Mouse (Mus musculus): ENCODE measurements around the gene Cmtm5. TPM values are rescaled to one million over a fixed set of nuclear protein-coding genes. Genes with fewer than 3 reads are reported as not detected.
"Not testable (repeated sequence)": the region's sequence is repeated elsewhere in the genome, so short reads cannot be mapped to it uniquely, and the experiment has no call there.

Cmtm5 gene
- total RNA-seq, 2 experiments from 2014 or later, result 0.49 to 0.60 TPM

DNA sequence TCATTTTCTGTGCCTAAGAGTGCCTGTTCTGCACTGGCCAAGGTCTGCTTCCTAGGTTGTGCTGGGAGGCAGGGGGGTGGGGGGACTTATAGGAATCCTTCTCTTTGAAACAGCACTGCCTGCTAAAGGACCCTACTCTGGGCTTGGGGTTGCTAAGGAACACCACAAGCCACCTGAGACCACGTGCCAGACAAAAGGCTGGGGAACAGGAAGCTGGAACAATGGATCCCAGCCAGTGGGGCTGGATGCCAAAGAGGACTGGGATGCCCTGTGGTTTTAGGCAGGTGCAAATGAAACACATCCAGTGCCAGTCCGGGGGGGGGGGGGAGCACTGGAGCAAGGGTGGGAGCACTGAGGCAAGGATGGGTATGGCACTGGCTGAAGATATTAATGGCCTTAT is 5.6 kb upstream of the Cmtm5 start:
- DNase-seq, result no peak
- intact Hi-C loops (cut with DNase I), result no loop called here

DNA sequence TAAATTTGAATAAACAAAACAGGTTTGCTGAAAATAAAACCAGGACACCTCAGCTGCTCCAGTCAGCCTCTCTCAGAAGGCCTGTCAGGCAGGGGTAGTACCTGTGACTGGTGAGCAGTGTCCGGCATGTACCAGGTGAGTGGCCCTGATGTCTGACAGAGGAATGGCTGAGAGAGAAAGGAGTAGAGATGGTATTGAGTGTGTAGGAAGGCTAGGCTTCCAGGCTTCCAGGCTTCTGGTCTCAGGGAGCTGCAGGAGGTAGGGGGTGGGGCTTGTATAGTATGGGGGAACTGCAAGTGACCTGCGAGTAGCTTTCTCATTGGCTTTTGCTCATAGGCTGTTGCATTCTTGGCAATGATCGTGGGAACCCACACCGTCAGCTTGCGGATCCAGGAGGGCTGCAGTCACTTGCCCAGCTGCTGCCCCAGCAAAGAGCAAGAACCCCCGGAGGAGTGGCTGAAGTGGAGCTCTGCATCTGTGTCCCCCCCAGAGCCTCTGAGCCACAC is 3.4 kb upstream of the Cmtm5 start, which contains the start of gene Il25:
Il25 (plus strand) TSS at position 51 of the 506 bp plus-strand sequence.
- intact Hi-C loops (cut with DNase I), result no loop called here
- no peak for DNase-seq

DNA sequence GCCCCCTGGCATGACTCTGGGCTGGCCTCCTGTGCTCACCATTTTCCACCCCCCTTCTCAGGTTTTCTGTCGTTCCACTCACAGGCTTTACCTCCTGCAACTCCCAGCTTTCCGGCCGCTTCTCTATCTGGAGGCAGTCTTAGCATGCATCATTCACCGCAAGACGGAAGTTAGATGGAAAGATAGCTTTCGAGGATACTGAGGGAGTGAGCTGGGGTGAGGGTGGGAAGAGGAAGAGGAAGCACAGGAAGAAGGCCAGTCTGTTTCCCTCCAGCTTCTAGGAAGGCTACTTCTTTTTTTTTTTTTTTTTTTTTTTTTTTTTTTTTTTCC is 735 bp downstream of the Cmtm5 start:
- DNase-seq, result no peak
- intact Hi-C loops (cut with DNase I), result loop anchor here (5.0 kb wide), 2 partner anchors 71 to 224 kb away; partner anchors contain the start of gene Cebpe

DNA sequence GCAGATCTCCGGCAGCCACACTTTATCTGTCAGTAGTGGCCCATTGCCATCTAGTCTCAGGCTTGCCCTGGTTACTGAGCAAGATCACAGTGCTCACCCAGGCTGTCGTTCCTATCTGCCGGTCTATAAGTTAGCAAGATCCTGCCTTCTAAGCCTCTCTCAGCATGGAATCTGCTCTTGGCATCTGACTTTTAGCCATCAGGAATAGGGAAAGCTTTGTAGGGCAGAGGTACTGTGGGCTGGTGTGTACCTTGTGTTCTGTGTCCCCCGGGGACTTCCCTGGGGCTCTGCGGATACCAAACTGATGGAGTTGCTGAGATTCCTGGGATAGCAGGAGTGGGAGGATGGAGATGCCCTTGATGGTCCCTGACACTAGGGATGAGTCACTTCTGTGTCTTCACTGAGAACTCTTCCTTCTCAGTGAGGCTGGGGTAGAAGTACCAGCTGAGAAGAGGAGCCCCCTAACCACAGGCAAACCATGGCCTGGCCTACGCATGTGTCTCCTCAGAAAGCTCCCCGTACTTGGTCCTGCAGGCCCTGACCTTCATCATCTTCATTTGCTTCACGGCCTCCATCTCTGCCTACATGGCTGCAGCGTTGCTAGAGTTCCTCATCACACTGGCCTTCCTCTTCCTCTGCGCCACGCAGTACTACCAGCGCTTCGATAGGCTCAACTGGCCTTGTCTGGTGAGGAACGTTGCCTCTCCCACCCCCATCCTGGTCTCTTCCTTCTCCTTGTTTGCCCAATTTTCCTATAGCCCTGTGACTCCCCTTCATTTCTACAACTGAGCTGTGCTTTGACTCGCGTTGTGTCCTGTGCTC is 1.5 kb downstream of the Cmtm5 start:
- peak in 1 of 2 experiments; percentile 56 for DNase-seq
- intact Hi-C loops (cut with DNase I), result loop anchor here (2.0 to 5.0 kb wide), 3 partner anchors 70 to 225 kb away; partner anchors contain the start of gene Cebpe

GRCm38 (mm10) chr14:54938431-54939219 is 2.6 kb downstream of the Cmtm5 start:
- peak; percentile 52 to 70 for DNase-seq
- intact Hi-C loops (cut with DNase I), result loop anchor here (1.0 to 5.0 kb wide), 4 partner anchors 36 to 226 kb away; partner anchors contain the start of gene Cebpe

GRCm38 (mm10) chr14:54939434-54940175 is 3.5 kb downstream of the Cmtm5 start:
- peak; percentile 72 to 85 for DNase-seq

DNA sequence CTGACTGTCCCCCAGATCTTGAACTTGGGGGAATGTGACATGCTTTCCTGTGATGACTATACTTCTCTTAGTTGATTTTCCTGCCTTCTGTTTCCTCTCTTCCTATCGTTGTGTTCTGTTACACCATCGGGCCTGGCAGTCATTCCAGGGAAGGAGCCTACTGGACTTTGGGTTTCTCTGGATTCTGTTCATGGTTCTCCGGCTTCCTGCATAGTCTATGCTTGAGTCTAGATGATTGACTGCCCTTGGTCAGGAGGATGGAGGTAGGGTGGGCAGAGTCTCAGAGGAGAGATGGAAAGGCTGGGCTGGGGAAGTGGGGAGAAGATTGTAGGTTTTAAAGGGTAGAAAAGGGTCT is 4.1 kb downstream of the Cmtm5 start:
- peak in 1 of 2 experiments; percentile 50 for DNase-seq
- intact Hi-C loops (cut with DNase I), result no loop called here

More at GRCm38 (mm10) chr14:54939434-54940175, 3.5 kb downstream of the Cmtm5 start:
- intact Hi-C loops (cut with DNase I), result loop anchor here (1.0 to 5.0 kb wide), 4 partner anchors 37 to 227 kb away; partner anchors contain the start of gene Cebpe

GRCm38 (mm10) chr14:54941024-54941978 is 5.2 kb downstream of the Cmtm5 start:
- peak in 1 of 2 experiments; percentile 48 for DNase-seq
- intact Hi-C loops (cut with DNase I), result no loop called here

DNA sequence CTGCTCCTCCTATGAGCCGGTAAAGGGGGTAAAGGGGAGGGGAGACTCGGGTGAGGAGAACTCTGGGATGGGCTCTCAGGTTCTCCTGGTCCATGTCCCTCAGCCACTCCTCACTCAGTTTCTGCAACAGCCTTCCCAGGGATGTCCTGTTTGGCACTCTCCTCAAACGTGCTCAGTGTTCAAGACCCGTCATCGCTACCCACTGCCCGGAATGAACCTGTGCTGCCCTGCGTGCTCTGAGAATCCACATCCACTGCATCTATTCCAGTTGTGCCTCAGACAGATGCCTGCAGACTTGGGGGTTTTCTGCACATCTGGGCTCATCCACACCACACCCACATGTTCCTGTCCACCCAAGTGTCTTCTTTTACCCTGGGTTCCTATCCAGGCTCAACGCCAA is 6.4 kb downstream of the Cmtm5 start:
- intact Hi-C loops (cut with DNase I), result no loop called here
- DNase-seq, result peak in 1 of 2 experiments; percentile 35

DNA sequence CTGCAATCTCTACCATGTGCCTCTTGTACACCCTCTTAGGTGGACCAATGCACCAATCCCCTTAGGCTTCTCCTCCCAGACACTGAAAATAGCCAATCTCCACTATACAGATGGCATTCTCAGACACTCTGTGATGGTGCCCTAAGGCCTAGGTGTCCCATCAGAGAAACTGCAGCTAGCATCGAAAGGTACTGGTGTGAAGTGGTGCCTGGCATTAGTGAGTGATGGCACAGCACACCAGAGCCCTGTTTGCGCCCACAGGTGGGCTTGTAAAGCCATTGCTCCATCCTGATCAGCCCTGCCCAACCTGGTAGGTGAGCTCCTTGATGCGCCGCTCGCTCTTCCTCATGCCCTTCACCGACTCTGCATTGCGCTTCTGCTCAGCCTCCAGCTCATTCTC is 7.9 kb downstream of the Cmtm5 start:
- DNase-seq, result no peak
- intact Hi-C loops (cut with DNase I), result no loop called here

- intact Hi-C loops (cut with DNase I), result no loop called here
- DNase-seq, result peak in 1 of 2 experiments; percentile 20
Observed at GRCm38 (mm10) chr14:54944939-54945338, 8.9 kb downstream of the Cmtm5 start.

DNA sequence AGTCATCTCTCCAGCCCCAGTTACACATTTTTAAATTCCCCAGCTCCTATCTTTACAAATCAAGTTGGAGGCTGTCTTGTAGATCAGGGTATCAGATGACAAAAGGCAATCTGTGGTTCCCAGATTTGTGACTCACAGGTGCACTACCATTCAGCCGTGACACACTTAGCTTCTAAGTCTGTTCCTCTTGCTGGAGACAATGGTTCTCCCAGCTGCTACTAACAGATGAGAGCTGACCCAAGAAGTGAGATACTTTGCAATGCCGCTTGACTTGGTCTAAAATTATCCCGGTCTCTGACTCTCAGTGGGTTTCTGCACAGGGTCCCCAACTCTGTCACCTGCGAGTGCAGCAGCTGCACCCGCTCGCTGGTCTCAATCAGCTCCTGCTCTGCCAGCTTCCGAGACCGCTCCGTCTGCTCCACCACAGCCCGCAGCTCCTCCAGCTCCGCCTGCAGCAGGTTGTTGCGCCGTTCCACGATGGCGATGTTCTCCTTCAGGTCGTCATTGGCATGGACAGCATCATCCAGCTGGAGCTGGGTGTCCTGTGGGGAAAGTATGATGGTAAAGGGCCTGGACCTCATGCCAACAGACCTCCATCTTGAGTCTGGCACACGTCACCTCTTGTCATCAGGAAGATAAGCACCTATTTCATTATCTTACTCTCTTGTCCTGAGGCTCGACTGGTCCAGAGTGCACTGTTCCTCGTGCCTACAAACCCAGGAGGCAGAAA is 10.1 kb downstream of the Cmtm5 start:
- DNase-seq, result peak in 1 of 2 experiments; percentile 49
- intact Hi-C loops (cut with DNase I), result no loop called here

DNA sequence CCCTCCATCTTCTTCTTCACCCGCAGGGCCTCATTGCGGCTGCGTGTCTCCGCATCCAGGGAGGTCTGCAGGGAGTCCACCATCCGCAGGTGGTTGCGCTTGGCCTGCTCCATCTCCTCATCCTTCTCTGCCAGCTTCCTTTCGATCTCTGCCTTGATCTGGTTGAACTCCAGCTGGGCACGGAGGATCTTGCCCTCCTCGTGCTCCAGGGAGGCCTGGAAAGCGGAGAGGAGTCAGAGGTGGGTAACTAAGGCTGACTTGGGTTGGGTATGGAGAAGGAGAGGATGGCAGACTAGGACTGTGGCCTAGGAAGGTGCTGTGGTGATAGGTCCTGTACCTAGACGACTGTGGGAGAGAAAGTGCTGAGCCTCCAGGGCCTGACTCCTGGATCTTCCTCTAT is 10.9 kb downstream of the Cmtm5 start:
- peak in 1 of 2 experiments; percentile 29 for DNase-seq
- intact Hi-C loops (cut with DNase I), result not testable (repeated sequence)

DNA sequence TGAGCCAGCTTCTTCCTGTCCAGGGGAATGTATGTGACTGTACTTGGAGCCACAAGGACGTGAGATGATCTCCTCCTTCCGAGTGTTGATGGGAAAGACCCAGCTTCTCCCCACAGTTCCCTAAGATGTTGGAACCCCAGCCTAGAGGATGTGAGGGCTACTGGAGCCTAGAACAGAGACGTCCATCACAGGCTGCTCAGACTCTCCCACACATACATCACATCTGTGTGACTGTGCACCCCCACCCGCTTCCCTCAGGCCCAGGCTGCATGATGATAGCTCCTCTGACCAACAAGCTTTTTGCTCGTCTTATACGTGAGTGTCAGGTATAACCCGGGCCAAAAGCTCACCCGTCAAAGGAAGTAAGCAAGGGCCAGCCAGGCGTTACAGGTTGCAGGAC is 12.7 kb downstream of the Cmtm5 start:
- intact Hi-C loops (cut with DNase I), result loop anchor here (2.0 kb wide), 1 partner anchor 26 kb away; no protein-coding TSS in a partner anchor
- DNase-seq, result peak in 1 of 2 experiments; percentile 18

GRCm38 (mm10) chr14:54950493-54950892 is 14.4 kb downstream of the Cmtm5 start:
- DNase-seq, result peak in 1 of 2 experiments; percentile 35
- intact Hi-C loops (cut with DNase I), result no loop called here

DNA sequence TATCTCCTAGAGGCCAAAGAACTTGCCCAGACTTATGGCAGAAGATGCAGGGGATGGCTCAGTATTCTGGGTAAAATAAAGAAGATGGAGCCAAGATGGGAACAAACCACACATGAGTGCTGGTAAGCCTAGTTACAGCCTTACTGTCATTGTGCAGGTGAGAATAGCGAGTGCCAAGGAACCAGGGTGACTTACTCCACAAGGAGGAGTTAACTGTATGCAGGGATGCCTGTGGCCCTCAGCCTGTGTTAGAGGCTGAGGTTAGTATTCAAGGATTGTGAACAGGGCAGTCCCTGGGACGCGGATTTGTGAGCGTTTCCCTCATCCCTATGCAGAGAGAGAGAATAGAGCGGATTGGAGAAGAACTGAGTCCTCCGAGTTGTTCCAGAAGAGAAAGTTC is 15.5 kb downstream of the Cmtm5 start:
- intact Hi-C loops (cut with DNase I), result no loop called here
- peak in 1 of 2 experiments; percentile 11 for DNase-seq

- intact Hi-C loops (cut with DNase I), result no loop called here
- no peak for DNase-seq
Observed at GRCm38 (mm10) chr14:54953664-54954206, 17.7 kb downstream of the Cmtm5 start.

- intact Hi-C loops (cut with DNase I), result no loop called here
- DNase-seq, result no peak
Observed at GRCm38 (mm10) chr14:54954474-54954873, 18.4 kb downstream of the Cmtm5 start.
